Mouse (Mus musculus) telencephalon, adult 2 months (tissue): ENCODE data around the gene Clec4g.
A peak's percentile ranks its signal among the peaks of the same experiment; 100 is the strongest.
"Not testable (repeated sequence)": the region's sequence is repeated elsewhere in the genome, so short reads cannot be mapped to it uniquely, and the experiment has no call there.

ENCODE experiments used
- DNase-seq: peaks from one replicate; pipeline ENCODE4 v3.0.0-alpha.2; 2011; ENCODE audit warnings: low read depth, low spot score

Clec4g gene

GRCm38 (mm10) chr8:3720551-3720950 lies at the start of gene Clec4g:
TSS of gene Clec4g (minus strand) at chr8:3720651.
- no peak for DNase-seq

GRCm38 (mm10) chr8:3768641-3769040 lies 48.2 kb upstream of the Clec4g start:
- not testable (repeated sequence) for DNase-seq

GRCm38 (mm10) chr8:3754261-3754850 lies 33.9 kb upstream of the Clec4g start:
- peak; percentile 85 for DNase-seq

GRCm38 (mm10) chr8:3748761-3749160 lies 28.3 kb upstream of the Clec4g start, which contains the start of gene Cd209a:
TSS of gene Cd209a (minus strand) at chr8:3748984.
- DNase-seq, result peak; percentile 2

GRCm38 (mm10) chr8:3736947-3737346 lies 16.5 kb upstream of the Clec4g start:
- DNase-seq, result no peak

GRCm38 (mm10) chr8:3735599-3735998 lies 15.1 kb upstream of the Clec4g start:
- DNase-seq, result no peak

GRCm38 (mm10) chr8:3734084-3734483 lies 13.6 kb upstream of the Clec4g start:
- DNase-seq, result no peak

DNA sequence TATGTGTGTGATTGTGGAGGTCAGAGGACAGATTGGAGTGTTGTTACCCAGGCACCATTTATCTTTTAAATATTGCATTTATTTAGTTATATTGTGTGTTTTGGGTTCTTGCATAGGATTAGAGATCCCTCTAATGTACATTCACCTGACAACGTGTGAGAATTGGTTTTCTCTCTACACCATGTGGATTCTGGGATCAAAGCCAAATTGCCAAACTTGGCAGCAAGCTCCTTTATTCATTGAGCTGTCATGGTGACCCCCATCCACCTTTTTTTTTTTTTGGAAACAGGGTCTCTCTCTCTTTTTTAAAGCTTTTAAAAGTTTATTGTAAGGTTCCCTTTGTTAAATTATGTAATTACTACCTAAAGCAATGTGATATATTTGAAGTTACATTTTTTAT lies 590 bp upstream of the Clec4g start:
- no peak for DNase-seq

GRCm38 (mm10) chr8:3718559-3718958 lies 1.9 kb downstream of the Clec4g start:
- no peak for DNase-seq

DNA sequence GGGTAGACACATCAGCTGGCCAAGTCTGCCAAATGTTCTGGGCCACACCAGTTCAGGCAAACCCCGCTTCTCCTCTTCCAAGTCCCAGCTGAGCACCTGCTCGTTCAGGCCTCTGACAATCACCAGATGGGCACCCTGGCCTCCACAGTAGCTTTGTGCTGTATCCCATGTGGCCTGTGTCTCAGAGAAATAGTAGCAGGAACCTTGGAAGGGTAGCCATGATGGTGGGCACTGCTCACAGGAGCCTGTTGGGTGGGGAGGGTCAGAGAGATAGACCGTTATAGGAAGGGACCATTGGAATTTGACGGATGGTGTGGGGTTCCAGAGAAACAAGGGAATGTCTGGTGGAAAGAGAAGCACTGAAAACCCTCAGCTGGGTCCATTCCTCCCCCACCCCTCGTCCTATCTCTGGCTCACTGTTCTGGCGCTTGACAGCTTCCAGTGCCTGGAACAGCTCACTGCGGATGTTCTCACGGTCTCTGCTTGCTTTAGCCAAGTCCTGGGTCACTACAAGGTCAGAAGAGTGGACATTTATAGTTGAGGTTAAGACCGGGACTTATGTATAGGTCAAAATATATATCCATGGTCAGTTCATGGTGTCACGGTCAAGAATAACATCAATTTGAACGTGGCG lies 3.0 kb downstream of the Clec4g start:
- no peak for DNase-seq

GRCm38 (mm10) chr8:3711646-3712045 lies 8.8 kb downstream of the Clec4g start:
- no peak for DNase-seq

GRCm38 (mm10) chr8:3710312-3710711 lies 10.1 kb downstream of the Clec4g start:
- DNase-seq, result no peak

GRCm38 (mm10) chr8:3707611-3708010 lies 12.8 kb downstream of the Clec4g start:
- DNase-seq, result no peak

GRCm38 (mm10) chr8:3705711-3706110 lies 14.7 kb downstream of the Clec4g start:
- DNase-seq, result no peak

GRCm38 (mm10) chr8:3701491-3701890 lies 19.0 kb downstream of the Clec4g start:
- DNase-seq, result no peak

GRCm38 (mm10) chr8:3694121-3694520 lies 26.3 kb downstream of the Clec4g start, which contains the start of gene Fcer2a:
TSS of gene Fcer2a (minus strand) at chr8:3694175.
- DNase-seq, result no peak

GRCm38 (mm10) chr8:3690774-3691173 lies 29.7 kb downstream of the Clec4g start:
- no peak for DNase-seq

DNA sequence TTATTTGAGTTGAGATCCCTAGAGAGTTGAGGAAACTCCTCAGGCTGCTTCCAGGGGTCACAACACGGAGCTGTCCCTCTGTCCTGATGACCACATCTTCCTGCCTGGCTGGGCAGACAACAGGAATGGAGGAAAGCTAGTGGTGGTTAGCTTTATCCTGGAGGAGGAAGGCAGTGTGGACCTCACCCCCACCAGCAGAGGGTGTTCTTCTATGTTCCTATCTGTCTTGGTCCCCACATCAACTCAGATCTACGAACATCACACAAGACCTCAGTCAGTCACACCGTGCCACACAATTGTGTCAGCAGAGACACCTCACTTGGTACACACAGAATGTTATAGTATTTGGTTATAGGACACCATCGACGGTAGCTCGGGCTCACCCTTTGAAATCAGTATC lies 32.9 kb downstream of the Clec4g start:
- DNase-seq, result no peak

- DNase-seq, result no peak
Measured at GRCm38 (mm10) chr8:3685422-3685821, 35.0 kb downstream of the Clec4g start.

DNA sequence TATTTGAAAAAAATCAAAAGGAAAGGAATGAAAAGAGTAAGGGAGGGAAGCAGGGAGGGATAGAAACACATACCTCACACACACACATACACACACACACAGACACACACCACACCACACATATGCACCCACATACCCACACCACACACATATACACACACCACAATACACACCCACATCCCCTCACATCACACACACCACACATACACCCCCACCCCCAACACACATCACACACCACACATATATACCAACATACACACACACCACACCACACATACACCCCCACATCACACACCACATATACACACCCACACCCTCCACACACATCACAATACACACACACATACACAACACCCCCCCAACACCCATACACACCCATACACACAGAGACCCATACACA lies 35.9 kb downstream of the Clec4g start:
- no peak for DNase-seq

- no peak for DNase-seq
Measured at GRCm38 (mm10) chr8:3683408-3684176, 36.9 kb downstream of the Clec4g start.

- DNase-seq, result no peak
Measured at GRCm38 (mm10) chr8:3682435-3682834, 38.0 kb downstream of the Clec4g start.

DNA sequence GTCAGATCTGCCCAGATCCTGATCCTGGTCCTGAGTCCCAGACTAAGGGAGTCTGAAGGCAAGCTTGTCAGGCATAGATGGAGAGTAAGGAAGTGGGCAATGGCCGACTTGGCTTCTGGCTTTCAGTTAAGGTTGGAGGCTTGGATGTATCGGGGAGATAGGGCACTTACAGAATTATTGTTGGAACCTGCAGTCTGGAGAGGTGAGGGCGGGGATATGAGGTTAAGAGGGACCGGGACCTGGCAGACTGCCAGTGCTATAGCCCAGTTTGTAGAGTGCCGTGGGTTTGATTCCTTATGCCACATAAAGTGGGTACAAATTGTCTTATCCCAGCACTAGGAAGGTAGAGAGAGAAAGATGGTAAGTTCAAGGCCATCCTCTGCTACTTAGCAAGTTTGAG lies 40.8 kb downstream of the Clec4g start:
- DNase-seq, result no peak
